Mouse (Mus musculus): Measurements from ENCODE around the gene Lrrc8c.

DNA sequence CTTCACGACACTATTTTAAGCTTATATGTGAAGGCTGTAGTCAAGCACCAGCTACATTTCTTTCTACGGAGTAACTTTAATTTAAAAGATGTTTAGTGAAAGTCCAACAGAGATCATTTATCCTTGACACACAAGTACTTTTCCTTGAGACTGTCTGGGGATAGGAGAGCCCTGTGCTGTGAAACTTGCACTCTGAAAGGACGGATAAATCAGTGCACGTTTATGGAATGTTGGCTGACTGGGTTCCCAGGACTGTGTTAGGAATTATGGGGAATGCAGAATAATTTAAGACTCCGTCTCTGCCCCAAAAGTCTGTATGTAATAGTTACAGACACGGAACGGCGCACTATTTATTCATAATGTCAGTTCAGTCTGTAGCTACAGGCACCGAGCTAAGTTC is 74.4 kb downstream of the Lrrc8c start:
- no peak for TF ChIP-seq CTCF (IDR thresholded peaks at IDR 0.05; ENCODE audit: low read depth, low read length)
- no peak for TF ChIP-seq GATA1 (IDR thresholded peaks at IDR 0.05; ENCODE audit: borderline replicate concordance, low read length)
- TF ChIP-seq TAL1 (conservative IDR thresholded peaks at IDR 0.05; ENCODE audit: low read depth, low read length), result no peak

All from G1E (cell line).